Mouse (Mus musculus) testis, adult 2 months (tissue): ENCODE data around the gene Spns3.

Experiments
- CTCF ChIP-seq: fragments of 200-500 bp; IDR thresholded peaks from 2 replicates; pipeline ENCODE4 v1.5.1; 2012; ENCODE audit warnings: low read depth, mild to moderate bottlenecking, inconsistent platforms, low read length, moderate library complexity; ENCODE audit not compliant: control insufficient read depth, insufficient read depth, insufficient replicate concordance
- POLR2A ChIP-seq: fragments of 200-500 bp; IDR thresholded peaks from 2 replicates; pipeline ENCODE4 v1.6.1; 2012; ENCODE audit warnings: low read depth, mild to moderate bottlenecking, inconsistent platforms, low read length, moderate library complexity; ENCODE audit not compliant: control insufficient read depth

DNA sequence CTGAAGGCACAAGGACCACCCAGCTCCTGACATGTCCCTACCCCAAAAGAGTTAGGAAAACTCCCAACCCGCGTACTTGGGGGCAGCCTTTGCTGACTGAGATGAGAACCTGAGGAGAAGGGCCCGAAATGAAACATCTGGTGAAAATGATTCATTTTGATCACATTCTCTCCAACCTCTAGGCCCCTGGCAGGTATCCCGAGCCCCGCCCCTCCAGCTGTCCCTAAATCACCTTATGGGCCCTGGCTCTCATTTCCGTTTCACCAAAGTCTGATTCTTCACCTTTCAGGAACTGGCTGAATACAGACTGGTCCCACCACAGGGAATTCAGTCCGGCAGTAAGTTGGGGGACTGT, 25.8 kb upstream of the Spns3 start:
- TF ChIP-seq CTCF: no peak
- no peak for TF ChIP-seq POLR2A
